Mouse (Mus musculus) CH12.LX (cell line): Measurements from ENCODE around the gene Syne3.

Source experiments
- CTCF ChIP-seq, 2 experiments: IDR thresholded peaks in 1 of 2; conservative IDR thresholded peaks in 1 of 2; 2 replicates each; pipeline ENCODE4 v1.5.1; 2011 to 2012; ENCODE audit warnings: low read depth in 2 of 2, low read length in 2 of 2, improper control_type of control experiment in 1 of 2, inconsistent platforms in 1 of 2, mild to moderate bottlenecking in 1 of 2, moderate library complexity in 1 of 2
- ETS1 ChIP-seq: conservative IDR thresholded peaks from 2 replicates; pipeline ENCODE4 v1.6.1; 2012; ENCODE audit warnings: low read depth, mild to moderate bottlenecking, inconsistent platforms, low read length, improper control_type of control experiment, moderate library complexity
- JUN ChIP-seq: IDR thresholded peaks from 2 replicates; pipeline ENCODE4 v1.6.1; 2011; ENCODE audit warnings: low read depth, mild to moderate bottlenecking, low read length, improper control_type of control experiment, moderate library complexity; ENCODE audit not compliant: insufficient read depth
- MAZ ChIP-seq: IDR thresholded peaks from 2 replicates; pipeline ENCODE4 v1.6.1; 2012; ENCODE audit warnings: low read depth, mild to moderate bottlenecking, inconsistent platforms, low read length, improper control_type of control experiment, moderate library complexity
- POLR2A ChIP-seq: IDR thresholded peaks from 2 replicates; pipeline ENCODE4 v1.6.1; 2011; ENCODE audit warnings: low read depth, mild to moderate bottlenecking, improper control_type of control experiment, low read length
- ZMIZ1 ChIP-seq: IDR thresholded peaks from 2 replicates; pipeline ENCODE4 v1.6.1; 2012; ENCODE audit warnings: low read depth, mild to moderate bottlenecking, inconsistent platforms, low read length, improper control_type of control experiment

- no peak for TF ChIP-seq CTCF (conservative IDR thresholded peaks at IDR 0.05 in 1 of 2, IDR thresholded peaks at IDR 0.05 in 1 of 2; ENCODE audit: low read depth in 2 of 2, low read length in 2 of 2)
- TF ChIP-seq MAZ: no peak
- TF ChIP-seq ZMIZ1: no peak
- no peak for TF ChIP-seq JUN
- no peak for TF ChIP-seq POLR2A
- no peak for TF ChIP-seq ETS1
These were observed 101.4 kb downstream of the Syne3 start for GRCm38 (mm10) chr12:104908024-104908781.
